Mouse (Mus musculus): Measurements from ENCODE around the gene Camta1.

DNA sequence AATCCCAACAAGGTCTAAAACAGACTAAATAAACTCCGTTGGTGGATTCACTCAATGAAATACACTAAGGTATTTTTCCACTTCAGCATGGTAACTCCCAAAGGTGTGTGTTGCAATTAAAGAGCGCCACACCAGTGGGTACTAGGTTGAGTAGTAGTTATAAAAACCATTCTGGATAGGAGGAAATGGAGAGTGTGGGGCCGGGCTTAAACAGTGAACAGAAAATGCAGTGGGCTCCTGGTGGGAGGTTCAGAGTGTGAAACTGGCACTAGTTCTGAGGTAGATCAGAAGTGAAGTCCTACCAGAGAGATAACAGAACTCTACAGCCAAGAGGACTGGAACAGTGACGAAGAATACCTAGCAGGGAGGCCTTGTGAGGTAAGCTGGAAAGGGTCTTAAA is 803.0 kb downstream of the Camta1 start:
- no peak for TF ChIP-seq CTCF (IDR thresholded peaks at IDR 0.05; ENCODE audit: low read depth)
- no peak for TF ChIP-seq EP300 (IDR thresholded peaks at IDR 0.05; ENCODE audit: low read depth)
